Mouse (Mus musculus) C2C12 (cell line): ENCODE data around the gene Lipt1.

ENCODE experiments used
- CEBPB ChIP-seq: IDR thresholded peaks from one replicate; pipeline ENCODE4 v1.6.1; 2011; ENCODE audit warnings: low read depth, mild to moderate bottlenecking, control low read depth, moderate library complexity
- CTCF ChIP-seq: IDR thresholded peaks from one replicate; pipeline ENCODE4 v1.5.1; 2011; ENCODE audit not compliant: control insufficient read depth, insufficient read depth, insufficient read length
- MAX ChIP-seq: IDR thresholded peaks from one replicate; pipeline ENCODE4 v1.6.1; 2011; ENCODE audit warnings: mild to moderate bottlenecking, control low read depth

DNA sequence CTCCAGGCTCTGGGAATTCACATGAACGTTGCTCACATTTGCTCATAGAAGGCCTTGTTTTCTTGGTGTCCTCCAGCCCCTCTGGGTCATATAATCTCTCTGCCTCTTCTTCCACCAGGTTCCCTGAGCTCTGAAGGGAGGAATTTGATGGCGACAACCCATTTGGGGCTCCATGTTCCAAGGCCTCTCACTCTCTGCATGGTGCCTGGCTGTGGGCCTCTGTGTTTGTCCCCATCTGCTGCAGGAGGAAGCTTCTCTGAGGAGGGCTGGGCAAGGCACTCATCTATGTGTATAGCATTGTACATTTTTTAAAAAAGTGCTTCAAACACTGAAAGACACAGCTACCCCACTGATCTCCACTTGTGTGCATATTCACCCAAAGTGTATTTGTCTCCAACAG lies 39.9 kb upstream of the Lipt1 start:
- no peak for TF ChIP-seq CTCF
- no peak for TF ChIP-seq MAX
- no peak for TF ChIP-seq CEBPB
